Mouse (Mus musculus): Measurements from ENCODE around the gene Reg3b. TPM values are rescaled to one million over a fixed set of nuclear protein-coding genes. Genes with fewer than 3 reads are reported as not detected.
"Not testable (repeated sequence)": the region's sequence is repeated elsewhere in the genome, so short reads cannot be mapped to it uniquely, and the experiment has no call there.

Reg3b gene
- not detected for total RNA-seq (2022)

DNA sequence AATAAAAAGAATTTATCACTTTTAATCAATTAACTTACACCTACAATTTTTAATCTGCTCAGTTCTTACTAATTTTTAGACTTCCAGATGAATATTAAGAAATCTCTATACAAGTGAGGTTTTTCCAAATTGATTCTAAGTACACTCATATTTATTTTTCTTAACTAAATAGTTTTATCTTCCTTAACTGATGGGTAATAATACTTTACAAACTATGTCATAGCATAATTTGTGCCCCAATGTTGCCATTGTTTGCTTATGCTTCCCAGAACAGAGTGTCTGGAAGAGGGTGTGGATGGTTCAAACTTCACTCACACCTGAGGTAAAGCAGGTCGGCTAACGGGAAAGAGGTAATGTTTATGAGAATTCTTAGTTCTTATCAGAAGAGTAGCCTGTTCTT, at the start of gene Reg3b:
Gene Reg3b, plus strand, starts transcription at position 301 of the 400 bp plus-strand sequence.
- no peak for DNase-seq (ENCODE audit: low spot score in 2 of 2)

DNA sequence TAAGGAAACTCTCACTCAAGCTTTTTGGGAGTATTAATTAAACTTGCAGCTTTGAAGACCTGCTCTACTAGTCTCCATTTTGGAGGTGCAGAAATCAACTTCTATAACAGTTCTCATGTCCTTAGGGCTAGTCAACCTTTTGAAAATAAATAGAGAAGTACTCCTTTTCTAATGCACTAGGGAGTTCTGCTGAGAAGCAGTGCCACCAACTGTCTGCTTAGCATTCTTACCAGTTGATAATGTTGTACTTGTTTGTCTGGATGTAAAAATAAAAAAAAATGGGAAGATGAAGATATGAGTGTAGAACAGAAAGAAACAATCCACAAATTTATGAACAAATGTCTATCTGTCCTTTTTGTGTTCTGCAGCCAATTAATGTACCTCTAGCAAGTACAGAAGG, 42.7 kb upstream of the Reg3b start:
- DNase-seq (ENCODE audit: low spot score in 2 of 2) = no peak

DNA sequence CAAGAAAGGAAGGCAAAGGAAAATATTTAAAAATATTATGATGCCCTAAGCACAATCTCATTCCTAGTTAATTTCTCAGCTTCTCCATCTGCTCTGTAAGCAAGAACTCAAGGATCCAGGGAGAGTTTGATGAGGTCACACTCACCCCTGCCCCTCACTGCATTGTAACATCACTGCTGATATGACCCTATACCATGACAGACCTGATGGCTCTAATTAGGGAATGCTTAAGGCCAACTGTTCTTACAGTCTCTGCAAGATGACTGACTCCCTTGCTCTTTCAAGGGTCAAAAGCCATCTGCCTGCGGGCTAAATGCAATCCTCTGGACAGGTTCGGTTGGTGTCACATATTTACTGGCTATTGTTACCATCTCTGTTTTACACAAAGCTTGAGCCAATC, 41.3 kb upstream of the Reg3b start:
- DNase-seq (ENCODE audit: low spot score in 2 of 2) = no peak

DNA sequence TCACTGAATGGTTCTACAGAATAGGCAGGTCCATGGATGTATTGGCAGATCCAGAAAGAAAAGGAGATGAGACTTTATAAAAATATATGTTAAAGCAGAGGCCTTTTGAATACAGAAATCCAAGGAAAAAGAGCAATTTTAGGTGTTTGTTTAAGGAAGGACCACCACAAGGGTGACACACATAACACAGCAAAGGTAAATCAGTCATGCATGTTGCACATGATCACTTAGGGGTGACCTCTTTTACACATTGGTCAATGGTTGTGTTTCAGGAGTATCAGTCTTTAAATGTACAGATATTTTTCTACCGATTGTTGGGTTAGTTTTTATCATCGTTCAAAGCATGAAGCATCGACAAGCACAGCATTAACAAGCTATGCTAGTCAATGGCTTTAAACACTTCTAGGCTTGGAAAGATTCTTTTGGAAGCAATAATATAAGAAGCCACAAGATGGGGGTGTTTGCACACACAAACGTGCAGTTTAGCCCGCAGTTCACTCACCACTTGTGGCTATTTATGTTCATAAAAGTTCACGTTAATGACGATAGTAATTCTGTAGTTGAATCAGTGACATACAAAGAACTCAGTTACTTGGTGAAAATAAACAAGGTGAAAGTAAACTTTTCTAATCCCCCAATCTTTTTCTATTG, 38.4 kb upstream of the Reg3b start:
- no peak for DNase-seq (ENCODE audit: low spot score in 2 of 2)

- DNase-seq (ENCODE audit: low spot score in 2 of 2) = peak in 1 of 2 experiments; percentile 43
Measured at GRCm38 (mm10) chr6:78340296-78340695, 30.2 kb upstream of the Reg3b start.

- DNase-seq (ENCODE audit: low spot score in 2 of 2) = no peak
Measured at GRCm38 (mm10) chr6:78341689-78342088, 28.8 kb upstream of the Reg3b start.

GRCm38 (mm10) chr6:78361971-78362563, 8.4 kb upstream of the Reg3b start:
- DNase-seq (ENCODE audit: low spot score in 2 of 2) = no peak

DNA sequence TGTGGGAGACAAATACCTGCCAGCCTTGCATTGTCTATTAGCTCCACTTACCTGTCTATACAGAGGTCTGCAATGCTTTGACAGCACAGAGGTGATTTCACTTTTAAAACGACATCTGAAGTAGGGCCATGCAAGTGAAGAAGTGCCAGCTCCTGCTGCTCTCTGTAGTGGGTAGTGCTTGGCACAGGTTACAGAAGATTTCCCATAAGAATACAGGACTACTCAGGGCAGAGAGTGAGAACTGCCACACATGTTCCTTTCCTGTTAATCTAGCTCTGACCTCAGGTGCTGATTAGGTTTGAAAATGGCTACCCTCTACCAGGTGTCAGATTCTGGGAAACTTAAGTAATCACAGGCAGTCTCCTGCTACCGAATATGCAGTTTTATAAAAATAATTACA, 8.3 kb downstream of the Reg3b start, which contains the start of gene Reg3d:
Gene Reg3d, minus strand, starts transcription at position 101 of the 400 bp plus-strand sequence.
- DNase-seq (ENCODE audit: low spot score in 2 of 2) = no peak

- no peak for DNase-seq (ENCODE audit: low spot score in 2 of 2)
Measured at GRCm38 (mm10) chr6:78380409-78380808, 10.0 kb downstream of the Reg3b start, which contains the start of gene Reg3a. Gene Reg3a, plus strand, starts transcription at chr6:78380709.

DNA sequence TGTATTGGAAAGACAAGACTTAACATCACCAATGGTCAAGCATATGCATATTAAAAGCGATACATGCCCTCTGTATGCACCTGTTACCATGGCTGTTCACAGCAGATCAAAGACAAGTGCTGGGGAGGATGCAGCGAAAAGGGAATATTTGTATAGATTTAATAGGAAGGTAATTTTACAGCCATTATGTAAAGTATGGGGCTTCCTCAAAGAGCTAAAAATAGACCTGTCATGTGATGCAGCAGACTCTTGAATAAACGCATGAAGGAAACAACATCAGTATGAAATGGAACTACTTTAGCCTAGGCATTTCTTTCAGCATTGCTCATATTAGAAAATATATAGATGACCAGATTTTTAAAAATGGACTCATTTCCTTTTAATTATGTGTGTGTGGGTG, 15.2 kb downstream of the Reg3b start:
- no peak for DNase-seq (ENCODE audit: low spot score in 2 of 2)

DNA sequence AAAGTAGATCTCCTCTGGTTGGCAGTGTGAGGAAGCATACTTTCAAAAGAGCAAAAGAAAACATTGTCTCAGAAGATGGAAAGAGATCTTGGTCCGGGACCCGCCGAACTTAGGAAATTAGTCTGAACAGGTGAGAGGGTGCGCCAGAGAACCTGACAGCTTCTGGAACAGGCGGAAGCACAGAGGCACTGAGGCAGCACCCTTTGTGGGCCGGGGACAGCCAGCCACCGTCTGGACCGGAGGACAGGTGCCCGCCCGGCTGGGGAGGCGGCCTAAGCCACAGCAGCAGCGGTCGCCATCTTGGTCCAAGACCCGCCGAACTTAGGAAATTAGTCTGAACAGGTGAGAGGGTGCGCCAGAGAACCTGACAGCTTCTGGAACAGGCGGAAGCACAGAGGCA, 24.9 kb downstream of the Reg3b start, which contains the start of gene Reg2:
Gene Reg2, plus strand, starts transcription at position 301 of the 400 bp plus-strand sequence.
- not testable (repeated sequence) for DNase-seq (ENCODE audit: low spot score in 2 of 2)

DNA sequence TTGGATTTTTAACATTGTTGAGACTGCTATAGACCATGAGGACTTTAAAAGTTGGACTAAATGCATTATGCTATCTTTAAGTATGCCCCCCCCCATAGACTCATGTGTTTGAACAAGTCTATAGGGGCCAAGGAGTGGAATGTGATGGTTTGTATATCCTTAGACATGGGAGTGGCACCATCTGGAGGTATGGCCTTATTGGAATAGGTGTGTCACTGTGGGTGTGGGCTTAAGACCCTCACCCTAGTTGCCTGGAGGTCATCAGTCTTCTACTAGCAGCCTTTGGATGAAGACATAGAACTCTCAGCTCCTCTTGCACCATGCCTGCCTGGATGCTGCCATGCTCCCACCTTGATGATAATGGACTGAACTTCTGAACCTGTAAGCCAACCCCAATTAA, 52.0 kb downstream of the Reg3b start, which contains the start of gene Reg1:
Gene Reg1, plus strand, starts transcription at position 301 of the 400 bp plus-strand sequence.
- not testable (repeated sequence) for DNase-seq (ENCODE audit: low spot score in 2 of 2)

Other genes starting within 250 kb of the Reg3b start
- not detected for gene Reg3d, start 8.2 kb downstream of the Reg3b start, total RNA-seq (2022)
- not detected for gene Reg3a, start 10.1 kb downstream of the Reg3b start, total RNA-seq (2022)
- not detected for gene Reg2, start 25.0 kb downstream of the Reg3b start, total RNA-seq (2022)
- not detected for gene Reg1, start 52.1 kb downstream of the Reg3b start, total RNA-seq (2022)
- gene Reg3g, start 98.2 kb downstream of the Reg3b start, total RNA-seq (2022) = not detected

All from left cerebral cortex, adult 8-10 months (tissue).